Mouse (Mus musculus): ENCODE results near the gene Gm11111.

Gene Gm11111

DNA sequence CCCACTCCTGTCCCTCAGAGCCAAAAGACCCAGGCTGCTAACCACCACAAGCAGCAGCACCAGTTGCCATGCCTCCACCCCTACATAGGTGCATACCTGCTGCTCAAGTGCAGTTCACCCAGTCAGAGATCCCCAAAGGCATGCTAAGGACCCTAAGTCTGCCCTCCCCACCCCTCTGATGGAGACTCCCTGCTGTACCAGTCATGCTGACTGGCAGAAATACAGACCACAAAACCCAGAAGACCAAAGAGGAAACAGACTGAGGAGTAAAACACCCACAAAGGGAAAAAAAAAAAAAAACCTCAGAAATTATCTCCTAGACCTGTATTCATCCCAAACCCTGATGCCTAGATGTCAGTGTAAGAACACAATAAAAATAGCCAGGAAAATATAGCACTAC lies 33.4 kb downstream of the Gm11111 start:
- no peak for DNase-seq
